Mouse (Mus musculus) E14TG2a.4 (cell line): ENCODE results near the gene Gnaq.

Experiments
- CTCF ChIP-seq: conservative IDR thresholded peaks from 2 replicates; pipeline ENCODE4 v1.5.1; 2014; ENCODE audit warnings: low read length
- NANOG ChIP-seq: IDR thresholded peaks from 2 replicates; pipeline ENCODE4 v1.6.1; 2014; ENCODE audit warnings: borderline replicate concordance, low read length, mixed read lengths
- POU5F1 ChIP-seq: IDR thresholded peaks from 2 replicates; pipeline ENCODE4 v1.6.1; 2014; ENCODE audit warnings: low read length, borderline replicate concordance

GRCm38 (mm10) chr19:16330161-16330560, 197.5 kb downstream of the Gnaq start:
- TF ChIP-seq CTCF (no peak), POU5F1 (no peak), NANOG (no peak)
